Mouse (Mus musculus): Measurements from ENCODE around the gene Ostf1. TPM values are rescaled to one million over a fixed set of nuclear protein-coding genes. Genes with fewer than 3 reads are reported as not detected.
"Not testable (repeated sequence)": the region's sequence is repeated elsewhere in the genome, so short reads cannot be mapped to it uniquely, and the experiment has no call there.

The Ostf1 gene
- polyA plus RNA-seq, 1 experiment = 59.9 TPM

DNA sequence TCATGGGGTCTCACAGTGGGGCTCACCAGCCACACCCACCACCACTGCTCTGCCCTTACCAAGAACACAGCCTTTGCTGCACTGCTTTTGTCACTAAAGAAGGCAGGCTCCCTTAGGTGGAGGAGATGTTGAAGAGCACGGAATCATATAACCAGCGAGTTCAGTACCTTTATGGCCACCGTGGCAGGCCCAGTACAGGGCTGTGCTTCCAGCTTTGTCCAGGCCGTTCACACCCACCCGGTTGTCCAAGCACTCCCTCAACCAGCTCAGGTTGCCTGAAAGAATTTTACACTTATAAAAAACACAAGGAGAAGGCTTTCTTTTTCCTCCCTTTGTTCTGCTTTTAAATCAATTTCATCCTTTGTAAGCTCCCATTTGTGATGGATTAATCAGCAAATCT lies 41.4 kb downstream of the Ostf1 start:
- Histone ChIP-seq H3K4me1 (replicated peaks; ENCODE audit: control insufficient read depth, insufficient read depth, low read length) (peaks cover 6% of the 10 kb centered on the region; the same call in 1 of the 2 replicates), H3K36me3 (ENCODE audit: control insufficient read depth, insufficient read depth, low read length) (peaks cover 3% of the 10 kb centered on the region; the same call in 1 of the 2 replicates), H3K27me3 (ENCODE audit: control insufficient read depth, insufficient read depth, low read length) (no peaks in the 10 kb centered on the region), H3K4me3 (ENCODE audit: control insufficient read depth, insufficient read depth, low read length) (no peak overlapping the region), H3K27ac (ENCODE audit: control insufficient read depth, insufficient read depth, low read length) (no peak overlapping the region)
- DNase-seq = no peak
- no peak for TF ChIP-seq CTCF (IDR thresholded peaks at IDR 0.05; ENCODE audit: borderline replicate concordance, control insufficient read depth, extremely low read depth, insufficient read depth, low read length, poor library complexity)
- TF ChIP-seq POLR2A (IDR thresholded peaks at IDR 0.05; ENCODE audit: control insufficient read depth, extremely low read depth, insufficient read depth, low read length, poor library complexity) = no peak
- 95% methylated on average over 5 of the region's 5 CpGs for WGBS

DNA sequence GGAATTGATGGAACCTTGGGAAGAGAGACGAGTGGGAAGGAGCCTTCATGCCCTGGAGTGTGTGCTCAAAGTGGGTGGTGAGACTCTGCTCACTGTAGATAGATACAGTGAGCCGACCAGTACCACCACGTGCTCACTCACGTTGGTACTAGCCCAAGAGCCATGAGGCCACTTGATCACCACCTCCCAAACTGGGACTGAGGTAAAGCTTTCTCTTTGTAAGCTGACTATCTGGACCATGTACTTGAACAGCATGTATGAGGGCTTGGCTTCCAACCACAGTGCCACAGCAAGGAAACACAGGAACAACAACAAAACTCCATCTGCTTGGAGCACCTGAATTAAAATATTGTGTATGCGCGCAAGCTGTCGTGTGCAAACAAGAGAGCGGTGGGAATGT lies 42.3 kb downstream of the Ostf1 start:
- no peak overlapping the region for H3K4me3 ChIP-seq (ENCODE audit: control insufficient read depth, insufficient read depth, low read length)
- H3K27ac ChIP-seq (ENCODE audit: control insufficient read depth, insufficient read depth, low read length) = no peak overlapping the region
- DNase-seq = no peak
- WGBS = 98% methylated on average over 8 of the region's 8 CpGs
- peaks cover 3% of the 10 kb centered on the region; the same call in 1 of the 2 replicates for H3K36me3 ChIP-seq (ENCODE audit: control insufficient read depth, insufficient read depth, low read length)
- TF ChIP-seq CTCF (IDR thresholded peaks at IDR 0.05; ENCODE audit: borderline replicate concordance, control insufficient read depth, extremely low read depth, insufficient read depth, low read length, poor library complexity) = no peak
- no peak for TF ChIP-seq POLR2A (IDR thresholded peaks at IDR 0.05; ENCODE audit: control insufficient read depth, extremely low read depth, insufficient read depth, low read length, poor library complexity)
- H3K4me1 ChIP-seq (replicated peaks; ENCODE audit: control insufficient read depth, insufficient read depth, low read length) = peaks cover 6% of the 10 kb centered on the region; the same call in 1 of the 2 replicates
- H3K27me3 ChIP-seq (ENCODE audit: control insufficient read depth, insufficient read depth, low read length) = no peaks in the 10 kb centered on the region

GRCm38 (mm10) chr19:18588801-18589200 lies 42.8 kb downstream of the Ostf1 start:
- H3K27me3 ChIP-seq (ENCODE audit: control insufficient read depth, insufficient read depth, low read length); DNase-seq; H3K4me1 ChIP-seq (replicated peaks; ENCODE audit: control insufficient read depth, insufficient read depth, low read length); H3K36me3 ChIP-seq (ENCODE audit: control insufficient read depth, insufficient read depth, low read length); H3K4me3 ChIP-seq (ENCODE audit: control insufficient read depth, insufficient read depth, low read length); H3K27ac ChIP-seq (ENCODE audit: control insufficient read depth, insufficient read depth, low read length): not testable (repeated sequence)
- WGBS = 98% methylated on average over 10 of the region's 10 CpGs

DNA sequence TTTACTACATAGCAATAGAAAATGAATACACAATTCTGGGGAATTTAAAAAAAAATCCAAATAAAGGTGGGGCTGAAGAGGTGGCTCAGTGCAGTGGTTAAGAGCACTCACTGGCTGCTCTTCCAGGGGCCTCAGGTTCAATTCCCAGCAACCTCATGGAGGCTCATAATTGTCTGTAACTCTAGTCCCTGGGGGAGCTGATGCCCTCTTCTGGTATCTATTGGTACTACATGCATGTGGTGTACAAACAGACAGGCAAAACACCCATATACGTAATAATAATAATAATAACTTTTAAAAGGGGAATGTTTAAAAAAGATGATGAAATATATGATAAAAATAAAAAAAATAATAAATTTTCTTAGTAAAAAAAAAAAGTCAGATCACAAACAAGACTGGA lies 43.4 kb downstream of the Ostf1 start:
- Histone ChIP-seq H3K4me3 (ENCODE audit: control insufficient read depth, insufficient read depth, low read length) (no peak overlapping the region), H3K4me1 (replicated peaks; ENCODE audit: control insufficient read depth, insufficient read depth, low read length) (peaks cover 6% of the 10 kb centered on the region; the same call in 1 of the 2 replicates), H3K36me3 (ENCODE audit: control insufficient read depth, insufficient read depth, low read length) (peaks cover 3% of the 10 kb centered on the region; the same call in 1 of the 2 replicates), H3K27ac (ENCODE audit: control insufficient read depth, insufficient read depth, low read length) (no peak overlapping the region), H3K27me3 (ENCODE audit: control insufficient read depth, insufficient read depth, low read length) (no peaks in the 10 kb centered on the region)
- WGBS = 95% methylated on average over 1 of the region's 1 CpGs
- peak; percentile 31 for DNase-seq
- TF ChIP-seq CTCF (IDR thresholded peaks at IDR 0.05; ENCODE audit: borderline replicate concordance, control insufficient read depth, extremely low read depth, insufficient read depth, low read length, poor library complexity) (no peak), POLR2A (IDR thresholded peaks at IDR 0.05; ENCODE audit: control insufficient read depth, extremely low read depth, insufficient read depth, low read length, poor library complexity) (no peak)

DNA sequence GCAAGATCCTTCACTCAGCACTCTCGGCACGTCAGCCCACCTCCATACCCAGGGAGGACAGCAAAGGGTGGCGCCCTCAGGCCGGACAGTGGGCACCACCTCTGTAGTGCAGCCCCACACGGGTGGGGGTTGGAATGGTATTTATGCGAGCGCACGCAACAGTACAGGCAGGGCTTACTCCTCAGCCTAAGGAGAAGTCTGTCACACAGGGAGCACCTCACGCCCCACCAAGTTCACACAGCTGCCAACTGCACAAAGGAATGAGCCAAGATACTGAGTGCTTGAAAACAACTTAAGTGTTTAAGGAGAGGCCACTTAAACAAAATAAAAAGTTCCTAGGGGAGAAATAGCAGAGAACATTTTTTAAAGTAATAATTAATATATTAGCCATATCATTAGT lies 44.5 kb downstream of the Ostf1 start:
- TF ChIP-seq CTCF (IDR thresholded peaks at IDR 0.05; ENCODE audit: borderline replicate concordance, control insufficient read depth, extremely low read depth, insufficient read depth, low read length, poor library complexity) (no peak), POLR2A (IDR thresholded peaks at IDR 0.05; ENCODE audit: control insufficient read depth, extremely low read depth, insufficient read depth, low read length, poor library complexity) (no peak)
- H3K4me3 ChIP-seq (ENCODE audit: control insufficient read depth, insufficient read depth, low read length) = no peak overlapping the region
- WGBS = 99% methylated on average over 9 of the region's 9 CpGs
- H3K27ac ChIP-seq (ENCODE audit: control insufficient read depth, insufficient read depth, low read length) = no peak overlapping the region
- no peak for DNase-seq
- H3K27me3 ChIP-seq (ENCODE audit: control insufficient read depth, insufficient read depth, low read length) = no peaks in the 10 kb centered on the region
- H3K36me3 ChIP-seq (ENCODE audit: control insufficient read depth, insufficient read depth, low read length) = peaks cover 3% of the 10 kb centered on the region; the same call in 1 of the 2 replicates
- peaks cover 6% of the 10 kb centered on the region; the same call in 1 of the 2 replicates for H3K4me1 ChIP-seq (replicated peaks; ENCODE audit: control insufficient read depth, insufficient read depth, low read length)

DNA sequence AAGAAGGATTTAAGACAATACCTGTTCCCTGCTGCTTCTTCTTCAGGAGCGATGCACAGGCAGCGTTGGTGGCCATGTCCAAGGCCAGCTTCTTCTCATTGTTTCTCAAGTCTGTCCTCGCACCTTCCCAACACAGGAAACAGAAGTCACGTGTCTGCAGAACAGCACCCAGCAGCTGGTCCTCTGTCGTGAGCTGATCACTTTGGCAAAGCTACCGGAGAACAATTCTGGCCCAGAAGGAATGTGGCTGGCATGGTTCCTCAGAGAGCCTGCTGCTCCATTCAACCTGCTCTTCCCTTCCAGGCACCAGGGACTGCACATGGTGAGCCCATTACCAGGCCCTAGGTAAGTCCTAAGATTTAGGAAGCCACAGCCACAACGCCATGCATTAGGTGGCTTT lies 47.0 kb downstream of the Ostf1 start:
- H3K36me3 ChIP-seq (ENCODE audit: control insufficient read depth, insufficient read depth, low read length) = peaks cover 3% of the 10 kb centered on the region; the same call in 1 of the 2 replicates
- TF ChIP-seq CTCF (IDR thresholded peaks at IDR 0.05; ENCODE audit: borderline replicate concordance, control insufficient read depth, extremely low read depth, insufficient read depth, low read length, poor library complexity) (no peak), POLR2A (IDR thresholded peaks at IDR 0.05; ENCODE audit: control insufficient read depth, extremely low read depth, insufficient read depth, low read length, poor library complexity) (no peak)
- H3K4me1 ChIP-seq (replicated peaks; ENCODE audit: control insufficient read depth, insufficient read depth, low read length) = no peaks in the 10 kb centered on the region
- no peak for DNase-seq
- WGBS = 98% methylated on average over 7 of the region's 7 CpGs
- no peak overlapping the region for H3K27ac ChIP-seq (ENCODE audit: control insufficient read depth, insufficient read depth, low read length)
- no peaks in the 10 kb centered on the region for H3K27me3 ChIP-seq (ENCODE audit: control insufficient read depth, insufficient read depth, low read length)
- no peak overlapping the region for H3K4me3 ChIP-seq (ENCODE audit: control insufficient read depth, insufficient read depth, low read length)

GRCm38 (mm10) chr19:18583706-18584105 lies 47.9 kb downstream of the Ostf1 start:
- Histone ChIP-seq H3K4me1 (replicated peaks; ENCODE audit: control insufficient read depth, insufficient read depth, low read length) (no peaks in the 10 kb centered on the region), H3K27me3 (ENCODE audit: control insufficient read depth, insufficient read depth, low read length) (no peaks in the 10 kb centered on the region), H3K36me3 (ENCODE audit: control insufficient read depth, insufficient read depth, low read length) (no peaks in the 10 kb centered on the region), H3K27ac (ENCODE audit: control insufficient read depth, insufficient read depth, low read length) (no peak overlapping the region), H3K4me3 (ENCODE audit: control insufficient read depth, insufficient read depth, low read length) (no peak overlapping the region)
- no peak for DNase-seq
- 91% methylated on average over 4 of the region's 4 CpGs for WGBS
- TF ChIP-seq CTCF (IDR thresholded peaks at IDR 0.05; ENCODE audit: borderline replicate concordance, control insufficient read depth, extremely low read depth, insufficient read depth, low read length, poor library complexity) (no peak), POLR2A (IDR thresholded peaks at IDR 0.05; ENCODE audit: control insufficient read depth, extremely low read depth, insufficient read depth, low read length, poor library complexity) (no peak)
